Mouse (Mus musculus) heart, adult 2 months (tissue): ENCODE results near the gene Gm36864.

Experiments
- CTCF ChIP-seq: fragments of 200-600 bp; IDR thresholded peaks from 2 replicates; pipeline ENCODE4 v1.8.1; 2022; ENCODE audit warnings: antibody characterized with exemption, mild to moderate bottlenecking, moderate library complexity
- POLR2A ChIP-seq: fragments of 200-500 bp; IDR thresholded peaks from 2 replicates; pipeline ENCODE4 v1.6.1; 2011; ENCODE audit warnings: mild to moderate bottlenecking, low read depth, low read length, control low read depth; ENCODE audit not compliant: insufficient read depth

DNA sequence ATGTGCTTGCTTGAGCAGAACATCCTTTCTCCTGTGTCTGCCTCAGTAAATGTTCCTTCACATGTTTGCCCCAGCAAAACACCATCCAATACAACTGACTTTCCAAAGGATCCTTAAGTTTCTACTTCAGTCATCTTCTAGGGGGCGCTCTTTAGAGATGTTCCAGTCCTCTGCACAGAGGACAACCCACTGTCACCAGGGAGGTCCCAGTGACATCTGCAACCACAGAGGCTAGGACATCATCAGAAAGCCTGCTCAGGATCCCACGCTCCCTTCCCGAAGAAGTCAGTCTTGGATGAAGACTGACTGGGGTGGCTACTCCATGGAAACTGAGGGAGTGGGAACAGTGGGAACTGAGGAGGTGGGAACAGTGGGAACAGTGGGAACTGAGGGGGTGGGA lies 39.6 kb downstream of the Gm36864 start:
- TF ChIP-seq CTCF (no peak), POLR2A (no peak)
